Mouse (Mus musculus) myocyte (in vitro differentiated cells): Measurements from ENCODE around the gene Mill2.

Source experiments
- CEBPB ChIP-seq: IDR thresholded peaks from 2 replicates; pipeline ENCODE4 v1.6.1; 2011; ENCODE audit warnings: mild to moderate bottlenecking, moderate library complexity; ENCODE audit not compliant: poor library complexity, insufficient read depth, severe bottlenecking
- E2F4 ChIP-seq: IDR thresholded peaks from one replicate; pipeline ENCODE4 v1.6.1; 2011; ENCODE audit warnings: mild to moderate bottlenecking, control low read depth, moderate library complexity; ENCODE audit not compliant: insufficient read depth
- MAX ChIP-seq: IDR thresholded peaks from one replicate; pipeline ENCODE4 v1.6.1; 2011; ENCODE audit warnings: low read depth, mild to moderate bottlenecking, control low read depth
- MYOD1 ChIP-seq, 3 experiments: IDR thresholded peaks; one replicate each; pipeline ENCODE4 v1.6.1; 2011; ENCODE audit warnings: control low read depth in 2 of 3, low read depth in 2 of 3, mild to moderate bottlenecking in 2 of 3, moderate library complexity in 1 of 3; ENCODE audit not compliant: insufficient read length in 2 of 3, control insufficient read depth in 1 of 3
- POLR2A ChIP-seq: IDR thresholded peaks from one replicate; pipeline ENCODE4 v1.6.1; 2011; ENCODE audit warnings: low read depth, mild to moderate bottlenecking, control low read depth, moderate library complexity; ENCODE audit not compliant: insufficient read length
- REST ChIP-seq: IDR thresholded peaks from one replicate; pipeline ENCODE4 v1.6.1; 2011; ENCODE audit warnings: mild to moderate bottlenecking, control low read depth, moderate library complexity; ENCODE audit not compliant: insufficient read depth, insufficient read length
- TCF12 ChIP-seq: IDR thresholded peaks from one replicate; pipeline ENCODE4 v1.6.1; 2011; ENCODE audit warnings: mild to moderate bottlenecking, control low read depth; ENCODE audit not compliant: poor library complexity, insufficient read depth, severe bottlenecking
- USF1 ChIP-seq: IDR thresholded peaks from one replicate; pipeline ENCODE4 v1.6.1; 2011; ENCODE audit warnings: low read depth, mild to moderate bottlenecking, control low read depth, moderate library complexity

- TF ChIP-seq POLR2A (no peak), E2F4 (no peak), MYOD1 (IDR thresholded peaks at IDR 0.05; ENCODE audit: control insufficient read depth in 1 of 3, insufficient read length in 2 of 3, low read depth in 2 of 3) (no peak), MAX (no peak), REST (no peak), TCF12 (no peak), CEBPB (no peak), USF1 (no peak)
Observed at GRCm38 (mm10) chr7:18827792-18828546, 11.8 kb upstream of the Mill2 start.
